Mouse (Mus musculus) neutrophil, adult 5-6 weeks (primary cell): Measurements from ENCODE around the gene Zfp518b. TPM values are rescaled to one million over a fixed set of nuclear protein-coding genes. Genes with fewer than 3 reads are reported as not detected.

Source experiments
- ATAC-seq: fragments of 151-379, 151-347 bp; 2 replicates; pipeline ENCODE4 v1.8.0; 2017; ENCODE audit warnings: mild to moderate bottlenecking, moderate TSS enrichment; ENCODE audit not compliant: insufficient number of reproducible peaks, poor library complexity, low FRiP score, severe bottlenecking; ENCODE audit errors: extremely low read depth
- total RNA-seq: library from RNA; stranded (forward); fragments of 200-1000 nt; gene quantifications from 2 replicates; pipeline ENCODE4 v1.2.3, GENCODE M21; 2017

The Zfp518b gene
- total RNA-seq, 1 experiment from 2014 or later = 1.2 TPM

- no peak for ATAC-seq
Measured at GRCm38 (mm10) chr5:38635696-38636095, 48.9 kb downstream of the Zfp518b start.

DNA sequence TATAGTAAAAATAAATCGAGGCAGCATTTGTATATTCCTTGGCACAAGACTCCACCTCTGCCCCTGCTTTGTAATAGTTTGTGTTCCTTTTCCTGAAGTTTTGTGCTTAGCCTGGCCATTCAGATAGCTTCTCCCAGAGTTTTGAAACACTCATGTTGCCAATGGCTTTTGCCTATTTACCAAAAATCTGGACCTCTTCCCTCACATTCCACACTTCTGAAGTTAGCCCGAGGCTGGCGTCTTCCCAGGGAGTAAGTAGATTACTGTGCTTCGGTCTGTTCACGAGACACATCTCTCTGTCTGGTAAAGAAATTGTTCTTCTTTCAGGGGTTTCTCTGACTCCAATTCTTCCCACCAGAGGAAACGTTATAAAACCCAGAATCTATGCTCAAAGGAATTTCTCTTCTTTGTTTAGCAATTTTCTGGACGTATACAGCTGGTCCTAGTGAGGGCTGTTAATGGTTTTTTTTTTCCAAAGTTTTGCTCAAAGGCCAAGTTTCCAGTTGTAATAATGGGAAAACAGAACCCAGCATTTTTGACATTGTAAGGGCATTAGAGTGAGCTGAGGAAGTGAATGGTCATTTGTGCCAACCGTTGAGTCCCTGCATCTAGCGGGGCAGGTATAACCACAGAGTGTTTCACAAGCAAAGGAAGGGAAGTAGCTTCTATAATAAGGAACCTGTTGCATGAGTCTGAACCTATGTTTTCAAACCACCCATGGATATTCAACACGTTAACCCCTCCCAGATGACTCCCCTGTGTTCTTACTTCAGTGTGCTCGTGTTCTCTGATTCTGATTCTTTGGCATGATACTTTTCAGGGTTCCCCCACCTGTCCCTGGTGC lies 50.1 kb downstream of the Zfp518b start:
- ATAC-seq = peak; percentile 81

DNA sequence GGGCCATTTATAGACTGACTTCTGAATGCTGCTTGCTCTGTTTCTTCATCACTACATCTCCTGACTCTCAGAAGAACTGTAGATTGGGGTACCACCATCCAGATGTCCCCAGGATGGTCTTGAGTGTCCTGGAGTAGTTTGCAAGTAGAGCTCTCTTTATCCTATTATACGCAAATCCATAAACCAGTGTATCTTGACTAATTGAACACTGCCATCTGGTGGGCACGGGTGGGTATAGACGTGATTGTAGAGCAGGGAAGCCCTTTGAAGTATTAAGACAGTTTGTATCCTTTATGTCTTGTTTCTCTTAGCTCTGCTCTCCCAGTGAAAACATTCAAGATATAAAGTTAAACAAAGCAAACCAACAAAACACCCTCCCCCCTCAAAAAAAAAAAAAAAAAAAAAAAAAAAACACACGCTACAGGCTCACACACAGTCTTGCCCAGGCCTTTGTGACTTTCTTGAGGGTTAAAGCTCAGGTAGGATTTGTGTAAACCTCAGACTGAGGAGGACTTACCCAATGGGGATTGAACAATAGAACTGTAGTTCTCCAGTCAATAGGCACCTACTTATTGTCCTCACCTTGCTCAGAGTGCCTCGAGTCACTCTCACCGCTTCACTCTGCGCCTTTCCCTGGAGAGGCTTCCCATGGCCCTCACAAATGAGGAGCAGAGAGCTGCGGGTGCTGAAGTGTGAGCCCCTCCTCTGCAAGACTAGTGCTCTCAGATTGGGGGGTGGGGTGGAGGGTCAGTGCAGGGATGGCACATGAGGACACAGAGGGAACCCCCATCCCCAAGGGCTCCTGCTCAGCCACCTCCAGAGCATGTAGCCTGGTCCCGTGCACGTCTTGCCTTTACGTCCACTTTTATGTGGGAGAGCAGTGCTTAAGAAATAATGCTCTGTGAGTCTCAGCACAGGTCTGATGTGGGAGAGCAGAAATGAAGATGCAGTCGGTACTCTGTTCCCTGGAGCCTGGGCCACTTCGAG lies 51.9 kb downstream of the Zfp518b start:
- ATAC-seq = peak; percentile 59

DNA sequence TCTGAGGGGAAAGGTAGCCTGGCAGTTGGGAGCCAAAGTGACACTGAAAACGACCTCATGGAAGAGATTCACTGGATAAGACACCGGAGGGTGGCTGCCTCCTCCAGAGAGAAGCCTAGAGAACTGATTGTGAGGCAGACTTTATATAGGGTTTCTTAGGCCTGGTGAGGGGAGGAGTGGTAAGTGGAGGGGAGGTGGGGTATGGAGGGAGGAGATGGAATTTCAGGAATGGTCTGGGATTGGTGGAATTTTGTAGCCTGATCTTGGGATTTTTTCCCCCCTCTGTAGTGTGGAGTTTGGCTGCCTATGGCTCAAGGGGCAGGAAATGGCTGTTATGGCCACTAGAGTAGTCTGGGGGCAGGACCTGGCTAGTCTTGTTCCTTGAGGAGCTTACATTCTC lies 56.6 kb downstream of the Zfp518b start:
- ATAC-seq = no peak

GRCm38 (mm10) chr5:38626883-38627282 lies 57.7 kb downstream of the Zfp518b start:
- ATAC-seq = no peak

GRCm38 (mm10) chr5:38620783-38621182 lies 63.8 kb downstream of the Zfp518b start:
- no peak for ATAC-seq

- no peak for ATAC-seq
Measured at GRCm38 (mm10) chr5:38618908-38619307, 65.7 kb downstream of the Zfp518b start.

Other genes starting within 250 kb of the Zfp518b start
- gene Slc2a9, start 181.7 kb downstream of the Zfp518b start, total RNA-seq = 5.5 and 9.1 TPM in 2 replicates
- 311 and 324 TPM in 2 replicates for gene Wdr1, start 121.6 kb downstream of the Zfp518b start, total RNA-seq
- not detected in 2 replicates for gene Clnk, start 192.0 kb upstream of the Zfp518b start, total RNA-seq